Mouse (Mus musculus) liver, adult (tissue): ENCODE measurements at regions not wholly inside any gene's neighbourhood (a gene's known extent, or its start where the extent isn't known, plus 50 kb on each side); places are given as distances from the start of the nearest gene placed in this dataset.
A peak's percentile ranks its signal among the peaks of the same experiment; 100 is the strongest.

ENCODE experiments used
- GATA4 ChIP-seq: IDR thresholded peaks from 2 replicates; pipeline ENCODE4 v1.6.1; 2014; ENCODE audit warnings: mild to moderate bottlenecking, low read length; ENCODE audit not compliant: insufficient replicate concordance

GRCm38 (mm10) chr10:66920761-66921684 is 174.9 kb upstream of the Jmjd1c start:
- 0 out of 2 replicates have a peak, but pooled peaks have one; percentile 5 for TF ChIP-seq GATA4

DNA sequence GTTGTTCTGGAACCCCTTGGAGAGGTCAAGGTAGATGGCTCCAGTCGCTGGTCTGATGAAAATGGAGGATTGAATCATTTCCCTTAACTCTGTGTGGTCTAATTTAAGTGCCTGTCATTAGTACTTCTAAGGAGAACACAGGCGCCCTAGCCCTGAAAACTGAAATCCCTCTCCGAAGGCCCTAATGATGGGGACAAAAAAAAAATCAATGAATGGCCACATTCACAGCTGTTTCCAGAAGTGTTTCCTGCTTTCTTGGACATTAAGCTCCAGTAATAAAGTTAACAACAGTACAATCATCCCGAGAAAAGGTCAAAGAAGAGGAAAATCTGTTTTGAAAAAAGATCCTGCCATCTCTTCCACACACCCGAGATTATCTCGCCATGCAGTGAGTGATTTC is 174.1 kb upstream of the Jmjd1c start:
- TF ChIP-seq GATA4 = no peak

GRCm38 (mm10) chr10:66922314-66922713 is 173.6 kb upstream of the Jmjd1c start:
- peak; percentile 45; the same call in 1 of the 2 replicates for TF ChIP-seq GATA4

GRCm38 (mm10) chr10:66923947-66924346 is 172.0 kb upstream of the Jmjd1c start:
- no peak for TF ChIP-seq GATA4

GRCm38 (mm10) chr10:66924418-66924817 is 171.5 kb upstream of the Jmjd1c start:
- no peak for TF ChIP-seq GATA4

DNA sequence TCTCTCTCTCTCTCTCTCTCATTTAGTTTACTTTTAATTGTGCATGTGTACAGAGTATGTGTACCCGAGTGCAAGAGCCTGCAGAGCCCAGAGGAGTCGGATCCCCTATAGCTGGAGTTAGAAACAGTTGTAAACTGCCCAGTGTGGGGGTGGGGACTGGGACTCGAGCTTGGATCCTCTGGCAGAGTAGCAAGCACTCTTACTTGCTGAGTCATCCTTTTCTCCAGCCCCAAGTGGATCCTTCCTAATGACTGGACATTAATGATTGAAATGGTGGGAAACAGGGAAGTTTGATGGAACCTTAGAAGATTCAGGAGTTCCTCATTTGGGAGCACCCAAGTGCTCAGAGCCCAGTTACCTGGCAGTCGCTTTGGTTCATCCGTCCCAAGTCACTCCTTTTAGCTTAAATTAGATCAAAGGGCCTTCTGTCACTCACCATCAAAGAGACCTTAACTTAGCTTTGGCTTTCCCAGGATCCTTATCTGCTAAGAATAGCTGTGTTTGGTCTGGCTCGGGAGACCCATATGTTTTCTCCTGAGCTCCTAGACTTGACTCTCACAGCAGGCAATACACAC is 170.3 kb upstream of the Jmjd1c start:
- no peak for TF ChIP-seq GATA4

DNA sequence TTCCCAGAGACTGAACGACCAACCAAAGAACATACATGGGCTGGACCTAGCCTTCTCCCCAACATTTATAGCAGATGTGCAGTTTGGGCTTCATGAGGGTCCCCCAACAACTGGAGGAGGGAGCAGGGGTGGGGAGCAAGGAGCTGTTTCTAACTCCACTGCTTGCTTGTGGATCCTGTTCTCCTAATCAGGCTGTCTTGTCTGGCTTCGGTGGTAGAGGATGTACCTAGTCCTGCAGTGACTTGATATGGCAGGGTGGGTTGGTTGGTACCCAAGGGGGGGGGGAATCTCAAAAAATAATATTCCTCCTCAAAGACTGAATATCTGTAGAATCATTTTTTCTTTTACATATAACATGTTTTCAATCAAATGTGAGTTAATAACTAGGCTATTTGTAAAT is 168.3 kb upstream of the Jmjd1c start:
- TF ChIP-seq GATA4 = no peak

GRCm38 (mm10) chr10:66928211-66928990 is 167.5 kb upstream of the Jmjd1c start:
- 0 out of 2 replicates have a peak, but pooled peaks have one; percentile 64 for TF ChIP-seq GATA4

- no peak for TF ChIP-seq GATA4
These were observed 165.4 kb upstream of the Jmjd1c start for GRCm38 (mm10) chr10:66930563-66930962.

- no peak for TF ChIP-seq GATA4
These were observed 164.4 kb upstream of the Jmjd1c start for GRCm38 (mm10) chr10:66931505-66931904.

- no peak for TF ChIP-seq GATA4
These were observed 163.4 kb upstream of the Jmjd1c start for GRCm38 (mm10) chr10:66932544-66932943.

DNA sequence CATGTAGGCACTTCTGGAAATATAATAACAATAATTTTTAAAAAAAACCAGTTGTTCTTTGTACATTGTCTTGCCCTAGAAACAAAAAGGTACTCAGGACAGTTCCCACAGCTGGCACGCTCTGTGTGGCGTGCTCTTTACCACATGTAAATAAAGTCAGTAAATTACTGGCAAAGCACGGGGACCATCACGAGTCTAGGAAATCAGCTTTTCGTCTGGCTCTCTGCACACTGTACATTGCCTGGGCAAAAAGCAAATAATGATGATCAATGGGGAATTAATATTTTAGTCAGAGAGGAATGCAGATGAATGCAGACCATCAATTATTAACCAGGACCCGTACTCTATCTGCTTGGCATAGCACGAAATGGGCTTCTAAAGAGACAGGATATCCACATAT is 162.2 kb upstream of the Jmjd1c start:
- no peak for TF ChIP-seq GATA4

GRCm38 (mm10) chr10:66935731-66936130 is 160.2 kb upstream of the Jmjd1c start:
- TF ChIP-seq GATA4 = no peak

DNA sequence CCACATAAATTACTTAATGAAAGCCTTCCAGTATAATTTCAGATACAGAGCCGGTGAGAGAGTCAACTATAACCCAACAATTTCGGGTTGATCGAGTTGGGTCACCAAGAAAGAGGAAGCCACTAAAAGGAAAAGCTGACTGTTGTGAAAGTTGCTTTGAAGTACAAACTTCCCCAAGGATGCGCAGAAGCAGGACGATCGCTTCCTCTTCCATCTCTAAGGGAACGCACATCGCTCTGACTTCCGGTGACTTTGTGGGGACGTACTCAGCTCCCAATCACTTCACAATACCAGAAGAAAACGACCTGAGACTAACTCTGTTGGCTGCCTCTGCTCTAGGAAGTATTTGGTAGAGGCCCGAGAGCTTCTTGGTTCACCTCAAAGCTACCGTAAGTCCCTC is 158.8 kb upstream of the Jmjd1c start:
- no peak for TF ChIP-seq GATA4

DNA sequence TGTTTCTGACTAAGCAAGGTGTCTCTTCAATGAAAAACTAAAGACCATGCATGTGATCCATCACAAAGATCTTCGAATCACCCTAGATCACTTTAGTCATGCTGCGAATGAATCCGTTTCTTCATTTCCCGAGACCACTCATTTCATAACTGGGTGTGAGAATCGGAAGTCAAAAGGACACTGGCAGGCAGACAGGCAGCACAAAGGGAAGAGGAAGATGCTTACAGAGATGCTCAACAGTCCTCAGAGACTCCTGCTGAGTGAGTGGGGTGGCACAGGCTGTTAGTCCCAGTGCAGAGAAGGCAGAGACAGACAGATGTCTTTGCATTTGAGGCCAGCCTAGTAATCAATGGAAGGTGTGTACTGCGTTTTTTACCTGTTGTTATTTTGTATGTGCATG is 155.6 kb upstream of the Jmjd1c start:
- TF ChIP-seq GATA4 = no peak

DNA sequence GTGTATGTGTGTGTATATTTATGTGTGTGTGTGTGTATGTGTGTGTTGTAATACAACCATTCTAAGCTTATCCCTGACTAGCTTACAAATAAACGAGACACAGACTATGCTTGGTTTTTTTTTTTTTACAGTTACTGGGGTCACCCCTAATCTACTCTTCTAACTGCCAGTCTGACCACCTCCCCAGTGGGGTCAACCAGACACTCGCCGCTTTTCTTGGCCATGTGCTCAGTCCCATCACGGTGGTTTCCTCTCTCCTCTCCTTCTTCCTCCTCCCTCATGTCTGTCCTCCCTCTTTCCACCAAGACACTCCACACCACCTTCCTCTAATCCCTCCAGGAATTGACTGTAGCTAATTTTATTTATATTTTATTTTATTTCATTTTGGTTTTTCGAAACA is 155.0 kb upstream of the Jmjd1c start:
- TF ChIP-seq GATA4 = no peak
